Mouse (Mus musculus) embryonic facial prominence, embryonic 12.5 days (tissue): ENCODE results near the gene Cope. TPM values are rescaled to one million over a fixed set of nuclear protein-coding genes. Genes with fewer than 3 reads are reported as not detected.
A peak's percentile ranks its signal among the peaks of the same experiment; 100 is the strongest.

Experiments used
- ATAC-seq: fragments of 200-750 bp; cut with Nextera tagmentation; 2 replicates; pipeline ENCODE4 v1.8.0; 2017; ENCODE audit not compliant: insufficient number of reproducible peaks, insufficient read depth, low FRiP score, low TSS enrichment
- H3K27ac ChIP-seq: fragments of 300-500 bp; sonication (generic); 2 replicates; pipeline ENCODE4 v1.5.1; 2016; ENCODE audit warnings: mild to moderate bottlenecking
- H3K27me3 ChIP-seq: fragments of 300-500 bp; sonication (generic); 2 replicates; pipeline ENCODE4 v1.6.1; 2016; ENCODE audit warnings: mild to moderate bottlenecking, moderate library complexity
- H3K36me3 ChIP-seq: fragments of 300-500 bp; sonication (generic); 2 replicates; pipeline ENCODE4 v1.6.1; 2016; ENCODE audit warnings: mild to moderate bottlenecking
- H3K4me1 ChIP-seq: fragments of 300-500 bp; sonication (generic); 2 replicates; pipeline ENCODE4 v1.6.1; 2016
- H3K4me2 ChIP-seq: fragments of 300-500 bp; sonication (generic); replicated peaks from 2 replicates; pipeline ENCODE4 v1.6.1; 2016; ENCODE audit warnings: mild to moderate bottlenecking, moderate library complexity
- H3K4me3 ChIP-seq: fragments of 300-500 bp; sonication (generic); 2 replicates; pipeline ENCODE4 v1.5.1; 2016; ENCODE audit warnings: mild to moderate bottlenecking
- H3K9ac ChIP-seq: fragments of 300-500 bp; sonication (generic); 2 replicates; pipeline ENCODE4 v1.6.1; 2016; ENCODE audit warnings: mild to moderate bottlenecking, moderate library complexity
- H3K9me3 ChIP-seq: fragments of 300-500 bp; sonication (generic); 2 replicates; pipeline ENCODE4 v1.6.1; 2016; ENCODE audit warnings: mild to moderate bottlenecking, moderate library complexity
- WGBS: fragments of 180-500 bp; shearing (Covaris S2); methylation state at CpG from one replicate; pipeline ENCODE4 v1.1.7; 2016; 5-methylcytosine and 5-hydroxymethylcytosine counted together
- polyA plus RNA-seq: library from polyadenylated mRNA; unstranded; fragments of >200 nt; fragmentation: Nextera tagmentation; extraction: Ambion mirVana; gene quantifications from 2 replicates; pipeline ENCODE4 v1.2.1, GENCODE M21; 2016

Gene Cope
- 267 and 295 TPM in 2 replicates for polyA plus RNA-seq

DNA sequence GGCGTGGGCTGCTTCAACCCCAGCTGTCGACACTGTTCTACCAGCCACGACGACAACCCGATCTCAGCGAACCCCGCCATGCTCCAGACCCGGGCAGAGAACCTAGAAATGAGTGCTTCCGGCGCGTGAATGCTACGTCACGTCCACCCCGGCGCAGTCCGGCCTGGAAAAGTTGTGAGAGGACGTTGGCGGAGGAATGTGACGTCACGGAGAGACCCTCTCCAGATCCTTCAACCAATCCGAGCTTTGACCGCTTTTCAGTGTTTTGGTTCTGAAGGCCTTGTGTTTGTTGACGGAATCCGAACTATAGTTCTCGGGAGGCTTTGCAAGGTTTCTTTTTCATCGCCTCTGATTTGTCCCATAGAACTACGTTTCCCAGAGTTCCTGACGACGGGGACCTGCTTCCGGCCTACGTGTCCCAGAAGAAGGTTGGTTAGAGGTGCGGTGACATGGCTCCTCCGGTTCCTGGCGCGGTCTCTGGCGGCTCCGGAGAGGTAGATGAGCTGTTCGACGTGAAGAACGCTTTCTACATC lies at the start of gene Cope, which contains the start of gene Ddx49:
TSS of gene Cope (plus strand) at position 161 of the 533 bp plus-strand sequence.
TSS of gene Ddx49 (minus strand) at position 132 of the 533 bp plus-strand sequence.
- H3K9ac ChIP-seq, result peak within 1 kb of the TSS; percentile 76
- WGBS, result under 1% methylated on average over 40 of the region's 40 CpGs
- ATAC-seq, result peak; percentile 83
- no peaks in the 10 kb centered on the region for H3K9me3 ChIP-seq
- H3K4me3 ChIP-seq, result peak within 1 kb of the TSS; percentile 79
- peaks cover 15% of the 10 kb centered on the region for H3K4me1 ChIP-seq
- peaks cover 50% of the 10 kb centered on the region for H3K36me3 ChIP-seq
- H3K4me2 ChIP-seq, result peak within 1 kb of the TSS; percentile 94
- H3K27ac ChIP-seq, result peak within 1 kb of the TSS; percentile 47
- H3K27me3 ChIP-seq, result no peaks in the 10 kb centered on the region

DNA sequence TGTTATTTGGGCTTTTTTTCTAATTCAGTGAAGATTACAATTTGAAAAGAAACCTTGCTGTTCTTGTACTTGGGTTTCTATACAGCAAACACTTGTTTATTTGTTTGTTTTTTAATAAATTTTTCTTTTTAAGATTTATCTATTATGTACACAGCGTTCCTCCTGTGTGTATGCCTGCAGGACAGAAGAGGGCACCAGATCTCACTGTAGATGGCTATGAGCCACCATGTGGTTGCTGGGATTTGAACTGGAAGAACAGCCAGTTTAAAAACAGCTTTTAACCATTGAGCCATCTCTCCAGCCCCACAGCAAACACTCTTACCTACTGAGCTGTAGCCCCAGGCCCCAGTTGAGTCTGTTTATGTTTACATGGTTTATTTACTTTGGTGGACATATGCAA lies 47.7 kb upstream of the Cope start:
- Histone ChIP-seq H3K4me1 (no peaks in the 10 kb centered on the region), H3K27me3 (no peaks in the 10 kb centered on the region), H3K9me3 (no peaks in the 10 kb centered on the region), H3K27ac (no peak overlapping the region), H3K36me3 (peaks cover 98% of the 10 kb centered on the region), H3K4me2 (no peak overlapping the region), H3K4me3 (no peak overlapping the region), H3K9ac (no peak overlapping the region)
- 89% methylated on average over 1 of the region's 1 CpGs for whole genome bisulfite sequencing
- no peak for ATAC-seq

DNA sequence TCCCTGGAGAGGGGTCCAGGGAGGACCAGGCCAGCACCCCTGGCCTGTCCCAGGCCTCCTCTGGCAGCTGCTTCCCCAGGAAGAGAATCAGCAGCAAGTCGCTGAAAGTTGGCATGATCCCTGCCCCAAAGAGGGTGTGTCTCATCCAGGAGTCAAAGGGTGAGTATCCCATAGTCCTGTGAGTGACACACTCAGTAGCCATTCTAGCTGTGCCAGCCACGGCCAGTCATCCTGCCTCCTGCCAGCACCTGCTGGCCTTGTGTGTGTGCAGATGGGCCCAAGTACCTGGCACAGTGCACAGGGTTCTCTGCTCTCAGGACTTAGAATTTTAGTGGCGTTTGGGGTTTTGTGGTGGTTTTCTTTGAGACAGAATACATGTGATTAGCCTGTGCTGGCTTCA lies 44.9 kb upstream of the Cope start:
- Histone ChIP-seq H3K4me2 (no peak overlapping the region), H3K9ac (no peak overlapping the region; the same call in 1 of the 2 replicates), H3K9me3 (no peaks in the 10 kb centered on the region), H3K4me3 (no peak overlapping the region), H3K4me1 (no peaks in the 10 kb centered on the region), H3K27ac (no peak overlapping the region), H3K27me3 (no peaks in the 10 kb centered on the region), H3K36me3 (peaks cover 98% of the 10 kb centered on the region)
- ATAC-seq, result no peak
- 88% methylated on average over 3 of the region's 3 CpGs for WGBS

DNA sequence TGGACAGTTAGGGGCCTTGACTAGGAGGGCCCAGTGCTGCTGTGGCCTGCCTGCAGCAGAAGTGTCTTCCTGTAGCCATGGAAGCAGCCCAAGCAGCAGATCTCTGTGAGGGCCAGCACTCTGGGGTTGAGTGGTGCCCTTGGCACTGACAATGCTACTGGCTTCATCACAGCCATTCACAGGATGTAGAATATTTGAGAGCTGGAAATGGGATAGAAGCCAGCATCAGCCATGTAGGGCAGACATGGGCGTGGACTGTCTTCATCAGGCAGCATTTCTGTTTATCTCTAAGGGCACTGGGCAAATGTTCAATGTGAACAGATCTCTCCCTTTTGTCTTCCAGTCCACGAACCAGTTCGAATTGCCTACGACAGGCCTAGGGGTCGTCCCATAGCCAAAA lies 43.7 kb upstream of the Cope start:
- Histone ChIP-seq H3K4me3 (no peak overlapping the region), H3K9ac (no peak overlapping the region), H3K27me3 (no peaks in the 10 kb centered on the region), H3K9me3 (no peaks in the 10 kb centered on the region), H3K36me3 (peaks cover 98% of the 10 kb centered on the region), H3K4me2 (no peak overlapping the region), H3K27ac (no peak overlapping the region), H3K4me1 (no peaks in the 10 kb centered on the region)
- WGBS, result 92% methylated on average over 5 of the region's 5 CpGs
- ATAC-seq, result no peak

DNA sequence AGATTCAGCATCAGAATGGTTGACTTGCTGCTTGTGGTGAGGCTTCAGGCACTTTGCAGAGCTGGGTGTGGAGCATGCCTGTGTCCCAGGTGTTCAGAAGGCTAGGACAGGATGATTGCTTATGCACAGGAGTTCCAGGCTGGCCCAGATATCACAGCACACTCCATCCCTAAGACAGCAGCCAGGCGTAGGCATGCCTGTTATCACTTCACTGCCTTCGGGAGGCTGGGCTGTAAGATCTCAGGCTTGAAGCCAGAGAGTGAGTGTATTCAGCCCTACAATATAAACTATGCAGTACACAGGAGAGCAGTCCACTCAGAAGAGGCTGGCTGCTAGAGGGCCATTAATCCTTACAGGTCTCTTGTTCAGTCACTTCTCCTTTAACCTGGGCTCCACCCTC lies 43.3 kb upstream of the Cope start:
- H3K27me3 ChIP-seq, result no peaks in the 10 kb centered on the region
- H3K4me2 ChIP-seq, result no peak overlapping the region
- H3K27ac ChIP-seq, result no peak overlapping the region
- no peak for ATAC-seq
- no peak overlapping the region for H3K9ac ChIP-seq
- no peaks in the 10 kb centered on the region for H3K4me1 ChIP-seq
- WGBS, result 92% methylated on average over 2 of the region's 2 CpGs
- H3K36me3 ChIP-seq, result peaks cover 98% of the 10 kb centered on the region
- H3K9me3 ChIP-seq, result no peaks in the 10 kb centered on the region
- H3K4me3 ChIP-seq, result no peak overlapping the region

DNA sequence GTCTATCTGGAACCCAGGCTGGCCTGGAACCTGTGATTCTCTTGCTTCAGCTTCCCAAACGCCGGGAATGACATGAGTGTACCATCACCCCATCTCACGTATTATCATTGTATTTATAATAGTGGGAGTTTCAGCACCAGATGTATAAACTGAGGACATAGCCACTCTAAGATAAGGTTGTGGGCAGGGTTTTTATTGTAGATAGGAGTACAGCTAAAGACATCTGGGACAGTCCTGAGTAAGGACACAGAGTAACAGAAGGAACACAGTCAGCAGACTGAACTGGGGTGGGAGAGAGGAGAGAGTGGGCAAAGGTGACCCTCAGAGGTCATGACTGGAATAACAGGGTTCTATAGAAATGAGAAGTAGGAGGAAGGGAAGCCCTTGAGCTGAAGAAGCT lies 34.6 kb upstream of the Cope start:
- H3K27ac ChIP-seq, result no peak overlapping the region
- peaks cover 32% of the 10 kb centered on the region for H3K36me3 ChIP-seq
- H3K4me3 ChIP-seq, result no peak overlapping the region
- 86% methylated on average over 3 of the region's 3 CpGs for WGBS
- no peak overlapping the region for H3K4me2 ChIP-seq
- H3K4me1 ChIP-seq, result no peaks in the 10 kb centered on the region
- no peak overlapping the region for H3K9ac ChIP-seq
- no peak for ATAC-seq
- H3K27me3 ChIP-seq, result no peaks in the 10 kb centered on the region
- no peaks in the 10 kb centered on the region for H3K9me3 ChIP-seq

DNA sequence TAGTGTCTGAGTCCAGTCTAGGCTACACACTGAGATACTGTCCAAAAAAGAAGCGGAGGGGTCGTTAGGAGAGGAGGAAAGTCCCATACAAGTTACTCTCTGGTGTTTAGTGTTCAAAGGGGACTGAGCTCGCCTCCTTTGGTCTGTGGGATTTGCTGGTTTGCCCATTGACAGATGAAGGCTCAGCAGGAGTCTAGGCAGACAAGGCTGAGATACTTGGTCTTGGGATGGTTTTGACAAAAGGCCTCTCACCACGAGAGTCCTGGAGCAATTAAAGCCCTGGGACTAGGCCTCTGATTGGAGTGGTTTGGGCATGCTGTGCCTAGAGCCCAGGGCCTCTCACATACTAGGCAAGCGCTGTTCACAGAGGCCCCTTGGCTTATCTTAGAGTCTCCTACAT lies 34.0 kb upstream of the Cope start:
- Histone ChIP-seq H3K27ac (no peak overlapping the region; the same call in 1 of the 2 replicates), H3K36me3 (peaks cover 26% of the 10 kb centered on the region), H3K9me3 (no peaks in the 10 kb centered on the region), H3K27me3 (no peaks in the 10 kb centered on the region), H3K4me1 (no peaks in the 10 kb centered on the region), H3K4me2 (no peak overlapping the region), H3K4me3 (no peak overlapping the region), H3K9ac (no peak overlapping the region)
- 56% methylated on average over 5 of the region's 5 CpGs for WGBS
- no peak for ATAC-seq

DNA sequence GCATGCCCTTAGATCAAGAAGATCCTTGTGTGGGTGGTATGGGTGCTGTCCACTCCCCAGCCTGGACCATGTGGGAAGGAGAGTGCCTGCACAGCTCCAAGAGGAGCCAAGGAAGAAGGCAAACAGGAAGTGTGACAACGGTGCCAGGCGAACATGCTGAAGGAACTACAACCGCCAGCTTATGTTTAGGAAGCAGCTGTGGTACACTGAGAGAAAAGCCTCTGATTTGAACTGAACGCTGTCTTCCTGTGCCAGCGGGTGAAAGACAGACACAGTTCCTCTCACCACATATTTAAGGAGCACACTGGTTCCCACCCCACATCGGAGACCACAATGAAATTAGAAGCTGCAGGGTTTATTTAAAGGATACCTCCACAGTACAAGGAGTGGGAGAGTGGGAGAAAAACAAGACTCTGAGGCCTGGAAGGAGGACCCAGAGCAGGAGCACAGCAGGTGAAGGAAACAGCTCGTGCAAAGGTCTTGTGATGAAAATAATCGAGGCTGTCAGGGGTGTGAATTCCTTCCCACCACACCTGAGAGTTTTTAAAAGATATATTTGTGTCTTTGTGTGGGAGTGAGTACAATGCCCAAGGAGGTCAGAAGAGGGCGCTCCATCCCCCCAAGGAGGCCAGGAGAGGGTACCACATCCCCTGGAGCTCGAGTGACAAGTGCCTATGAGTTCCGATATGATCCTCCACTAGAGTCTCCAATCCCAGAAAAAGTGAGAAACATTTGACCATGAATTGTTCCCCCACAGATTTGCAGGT lies 33.3 kb upstream of the Cope start:
- no peak overlapping the region for H3K4me2 ChIP-seq
- H3K4me1 ChIP-seq, result no peaks in the 10 kb centered on the region
- no peak for ATAC-seq
- peaks cover 19% of the 10 kb centered on the region for H3K36me3 ChIP-seq
- H3K4me3 ChIP-seq, result no peak overlapping the region
- no peaks in the 10 kb centered on the region for H3K9me3 ChIP-seq
- H3K27me3 ChIP-seq, result no peaks in the 10 kb centered on the region
- H3K27ac ChIP-seq, result no peak overlapping the region; the same call in 1 of the 2 replicates
- no peak overlapping the region for H3K9ac ChIP-seq
- 50% methylated on average over 11 of the region's 11 CpGs for WGBS

DNA sequence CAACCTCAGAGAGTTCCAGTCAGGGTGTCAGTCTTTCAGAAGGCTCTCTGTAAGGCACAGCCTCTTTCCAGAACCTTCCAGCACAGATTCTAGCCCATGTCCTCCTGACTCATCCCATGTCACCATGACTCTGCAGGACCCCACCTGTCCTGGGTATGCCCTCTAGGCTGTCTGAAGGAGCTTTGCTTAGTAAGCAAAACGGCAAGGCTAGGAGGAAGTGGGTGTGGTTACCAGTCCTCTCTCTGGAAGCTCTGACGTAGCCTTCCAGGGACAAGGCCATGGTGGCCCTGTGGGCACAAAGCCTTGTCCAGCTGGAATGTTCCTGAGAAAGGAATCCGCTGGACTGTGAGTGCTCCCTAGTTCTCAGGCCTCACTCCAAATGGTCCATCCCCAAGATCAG lies 29.4 kb upstream of the Cope start:
- no peak for ATAC-seq
- H3K36me3 ChIP-seq, result no peaks in the 10 kb centered on the region

DNA sequence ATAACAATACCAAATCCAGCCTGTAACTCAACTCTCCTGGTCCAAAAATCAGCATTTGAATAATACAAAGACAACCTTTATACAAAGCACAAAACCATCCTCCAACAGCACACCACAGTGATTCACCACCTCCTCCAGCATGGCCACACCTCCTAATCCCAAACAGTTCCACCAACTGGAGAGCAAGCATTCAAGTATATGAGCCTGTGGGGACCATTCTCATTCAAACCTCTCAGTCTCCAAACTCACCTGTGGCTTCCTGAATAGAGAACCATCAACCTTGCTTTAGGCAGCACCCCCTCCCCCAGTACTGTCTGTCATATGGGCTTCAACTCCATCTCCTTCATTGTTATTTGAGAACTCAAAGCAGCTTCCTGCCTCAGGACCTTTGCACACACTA lies 28.0 kb upstream of the Cope start:
- Histone ChIP-seq H3K4me3 (no peak overlapping the region), H3K27ac (no peak overlapping the region), H3K4me2 (no peak overlapping the region), H3K27me3 (no peaks in the 10 kb centered on the region), H3K9ac (no peak overlapping the region), H3K9me3 (no peaks in the 10 kb centered on the region), H3K36me3 (no peaks in the 10 kb centered on the region), H3K4me1 (no peaks in the 10 kb centered on the region; the same call in 1 of the 2 replicates)
- ATAC-seq, result no peak

More for the DNA sequence above, 29.4 kb upstream of the Cope start:
- no peaks in the 10 kb centered on the region for H3K27me3 ChIP-seq
- no peak overlapping the region for H3K4me2 ChIP-seq
- no peaks in the 10 kb centered on the region for H3K9me3 ChIP-seq
- no peak overlapping the region for H3K27ac ChIP-seq
- no peak overlapping the region for H3K4me3 ChIP-seq
- H3K4me1 ChIP-seq, result no peaks in the 10 kb centered on the region; the same call in 1 of the 2 replicates
- 44% methylated on average over 3 of the region's 3 CpGs for WGBS
- H3K9ac ChIP-seq, result no peak overlapping the region

DNA sequence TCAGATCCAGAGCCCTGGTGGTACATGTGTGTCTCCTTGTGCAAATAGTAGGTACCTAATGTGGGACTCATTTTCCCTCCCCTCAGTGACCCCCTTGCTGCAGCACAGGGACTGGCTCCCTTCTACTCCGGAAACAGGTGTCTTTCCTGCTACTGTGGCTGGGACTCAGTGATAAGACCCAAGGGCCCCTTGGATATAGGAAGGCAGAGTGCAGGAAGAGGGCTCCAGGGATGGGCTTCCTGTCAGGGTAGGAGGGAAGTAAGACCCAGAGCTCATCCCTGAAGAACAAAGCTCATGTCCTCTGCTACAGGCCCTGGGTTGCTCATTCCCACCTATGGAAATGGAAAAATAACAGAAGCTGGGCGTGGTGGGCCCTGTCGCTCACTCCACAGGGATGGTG lies 25.8 kb upstream of the Cope start:
- no peaks in the 10 kb centered on the region; the same call in 1 of the 2 replicates for H3K4me1 ChIP-seq
- WGBS, result 81% methylated on average over 3 of the region's 3 CpGs
- no peaks in the 10 kb centered on the region for H3K9me3 ChIP-seq
- H3K4me2 ChIP-seq, result no peak overlapping the region
- no peaks in the 10 kb centered on the region for H3K27me3 ChIP-seq
- H3K9ac ChIP-seq, result no peak overlapping the region
- H3K27ac ChIP-seq, result no peak overlapping the region
- no peak for ATAC-seq
- no peak overlapping the region for H3K4me3 ChIP-seq
- H3K36me3 ChIP-seq, result no peaks in the 10 kb centered on the region

DNA sequence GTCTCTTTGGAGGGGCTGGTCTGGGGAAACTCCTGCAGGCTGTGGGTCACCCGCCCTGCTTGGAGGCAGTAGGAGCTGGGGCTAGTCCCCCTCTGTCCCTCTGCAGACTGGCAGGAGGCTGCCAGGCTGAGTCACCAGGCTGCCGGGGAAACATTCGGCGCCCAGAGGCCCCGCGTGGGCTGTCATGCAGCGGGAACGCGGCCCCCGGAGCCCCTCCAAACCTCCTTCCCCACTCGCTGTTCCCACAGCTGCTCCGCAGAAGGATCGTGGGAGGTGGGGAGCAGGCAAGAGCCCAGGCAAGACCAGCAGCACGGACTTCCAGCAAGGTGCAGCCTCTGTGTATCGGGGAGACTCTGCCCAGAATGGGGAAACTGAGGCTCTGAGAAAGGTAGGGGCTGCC lies 24.1 kb upstream of the Cope start:
- Histone ChIP-seq H3K4me2 (no peak overlapping the region), H3K4me1 (no peaks in the 10 kb centered on the region; the same call in 1 of the 2 replicates), H3K9me3 (no peaks in the 10 kb centered on the region), H3K27me3 (no peaks in the 10 kb centered on the region), H3K27ac (no peak overlapping the region), H3K9ac (no peak overlapping the region), H3K36me3 (no peaks in the 10 kb centered on the region), H3K4me3 (no peak overlapping the region)
- 67% methylated on average over 15 of the region's 15 CpGs for WGBS
- no peak for ATAC-seq
